Mouse (Mus musculus): ENCODE data around the gene Asap3.
A peak's percentile ranks its signal among the peaks of the same experiment; 100 is the strongest.

DNA sequence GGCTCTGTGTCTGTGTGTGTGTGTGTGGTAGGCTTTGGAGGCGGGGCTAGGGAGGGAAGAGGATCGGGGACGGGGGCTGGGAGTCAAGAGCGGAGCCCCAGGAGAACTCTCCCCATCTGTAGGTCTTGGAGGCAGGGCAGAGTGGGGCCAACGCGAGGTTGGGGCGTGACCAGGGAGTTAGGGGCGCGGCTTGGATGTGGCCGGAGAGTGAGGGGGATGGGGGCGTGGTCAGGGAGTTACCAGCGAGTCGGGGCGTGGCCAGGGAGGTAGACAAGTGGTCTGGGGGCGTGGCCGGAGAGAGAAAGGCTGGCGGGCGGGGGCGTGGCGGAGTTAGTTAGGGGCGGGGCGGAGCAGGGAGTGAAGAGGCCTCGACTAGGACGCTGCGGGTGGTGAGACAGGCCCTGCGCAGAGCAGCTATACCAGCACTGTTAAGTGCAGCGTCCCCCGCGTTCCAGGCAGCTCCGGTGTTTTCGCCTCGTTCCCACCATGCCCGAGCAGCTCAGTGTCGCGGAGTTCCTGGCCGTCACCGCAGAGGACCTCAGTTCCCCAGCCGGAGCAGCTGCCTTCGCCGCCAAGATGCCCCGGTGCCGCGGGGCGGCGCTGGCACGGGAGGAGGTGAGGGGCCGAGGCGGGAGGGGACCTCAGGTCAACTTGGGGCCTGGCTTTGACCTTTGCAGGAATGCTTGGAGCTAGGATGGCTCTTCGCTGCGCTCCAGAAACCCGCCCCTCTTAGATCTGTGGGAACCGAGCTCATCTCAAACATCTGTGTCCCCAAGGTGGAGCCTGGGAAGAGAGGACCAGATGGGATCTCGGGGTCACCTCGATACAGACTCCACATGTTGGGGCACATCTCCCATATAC lies at the start of gene Asap3:
- TF ChIP-seq POLR2A (IDR thresholded peaks at IDR 0.05; ENCODE audit: borderline replicate concordance, extremely low read depth, low read depth, low read length) (peak; percentile 85; the same call in 1 of the 2 replicates), CTCF (IDR thresholded peaks at IDR 0.05; ENCODE audit: insufficient read depth, low read length) (no peak)
